Mouse (Mus musculus): Measurements from ENCODE around the gene Il2ra.
A peak's percentile ranks its signal among the peaks of the same experiment; 100 is the strongest.

Il2ra gene

DNA sequence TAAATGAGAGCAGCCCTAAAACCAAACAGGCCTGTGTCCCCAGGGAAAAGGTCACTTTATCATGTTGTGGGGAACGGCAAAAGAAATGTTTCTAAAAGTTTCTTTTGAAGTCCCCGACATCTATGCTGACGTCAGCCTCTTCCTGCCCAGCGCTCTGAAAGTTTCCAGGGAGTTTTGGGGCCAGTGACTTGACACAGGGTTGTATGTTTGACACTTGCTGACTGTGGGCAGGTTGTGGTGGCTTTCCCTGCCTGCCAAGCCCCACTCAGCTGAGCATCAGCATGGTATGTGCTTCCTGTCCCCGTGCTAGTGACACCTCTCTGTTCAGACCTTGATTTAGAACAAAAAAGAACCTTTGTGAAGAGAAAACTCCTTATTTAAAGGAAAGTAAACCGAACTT lies 10.7 kb downstream of the Il2ra start:
- no peak for DNase-seq (ENCODE audit: low spot score)

- no peak for DNase-seq (ENCODE audit: low spot score)
These were observed 11.2 kb downstream of the Il2ra start for GRCm38 (mm10) chr2:11653780-11654179.

- DNase-seq (ENCODE audit: low spot score) = no peak
These were observed 12.7 kb downstream of the Il2ra start for GRCm38 (mm10) chr2:11654990-11655931.

GRCm38 (mm10) chr2:11657581-11657980 lies 15.0 kb downstream of the Il2ra start:
- DNase-seq (ENCODE audit: low spot score) = no peak

DNA sequence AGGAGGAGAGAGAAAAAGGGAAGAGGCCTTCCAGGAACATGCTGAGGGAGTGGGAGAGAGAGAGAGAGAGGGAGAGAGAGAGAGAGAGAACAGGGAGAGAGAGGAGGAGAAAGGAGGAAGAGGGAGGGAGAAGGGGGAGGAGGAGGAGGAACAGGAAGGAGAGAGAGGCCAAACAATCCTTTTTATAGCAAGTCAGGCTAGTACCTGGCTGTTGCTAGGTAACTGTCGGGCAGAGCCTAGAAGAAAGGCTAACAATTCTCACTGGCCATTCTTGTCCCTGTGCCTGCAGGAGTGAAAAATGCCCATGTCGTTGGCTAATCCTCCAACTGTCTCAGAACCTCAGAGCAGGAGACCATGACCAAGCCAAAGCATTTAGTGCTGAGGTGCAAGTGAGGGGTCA lies 16.7 kb downstream of the Il2ra start:
- no peak for DNase-seq (ENCODE audit: low spot score)

- DNase-seq (ENCODE audit: low spot score) = no peak
These were observed 19.7 kb downstream of the Il2ra start for GRCm38 (mm10) chr2:11662143-11662906.

- no peak for DNase-seq (ENCODE audit: low spot score)
These were observed 20.3 kb downstream of the Il2ra start for GRCm38 (mm10) chr2:11662907-11663230.

DNA sequence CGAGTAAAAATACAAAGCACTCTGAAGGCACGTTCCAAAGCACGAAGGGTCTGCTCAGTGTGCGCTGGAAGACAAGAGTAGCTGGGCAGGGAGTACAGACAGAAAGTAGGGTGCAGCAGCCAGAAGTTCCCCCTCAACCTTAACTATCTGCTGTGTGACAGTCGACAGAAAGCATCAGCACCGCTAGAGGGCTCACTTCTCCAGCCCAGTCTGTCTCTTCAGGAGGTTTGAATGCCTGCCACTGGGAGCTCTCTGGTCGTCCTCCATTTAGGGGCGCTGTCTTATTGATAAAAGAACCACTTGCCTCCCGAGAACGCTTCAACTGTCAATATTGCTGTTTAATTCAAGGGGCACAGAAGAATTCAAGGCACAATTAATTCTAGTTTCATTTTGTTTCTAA lies 21.4 kb downstream of the Il2ra start:
- peak; percentile 90 for DNase-seq (ENCODE audit: low spot score)

DNA sequence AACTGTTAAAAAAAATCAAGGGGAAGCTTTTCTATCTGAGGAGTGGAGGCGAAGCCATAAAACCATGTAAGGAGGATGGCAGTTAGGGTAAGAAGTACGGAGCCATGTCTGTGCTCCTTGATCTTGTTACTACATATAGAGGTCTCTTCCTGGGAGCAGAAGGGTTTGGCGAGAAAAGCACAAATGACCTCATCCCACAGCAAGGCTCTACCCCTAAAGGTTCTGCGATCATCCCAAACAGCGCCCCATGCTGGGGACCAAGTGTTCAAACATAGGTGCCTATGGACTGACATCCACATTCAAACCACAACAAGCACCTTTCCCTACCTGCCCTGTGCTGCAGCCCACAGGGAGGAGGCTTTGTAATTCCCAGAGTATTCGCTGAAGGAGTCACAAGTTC lies 21.8 kb downstream of the Il2ra start:
- peak; percentile 43 for DNase-seq (ENCODE audit: low spot score)

GRCm38 (mm10) chr2:11664806-11665205 lies 22.2 kb downstream of the Il2ra start:
- no peak for DNase-seq (ENCODE audit: low spot score)

DNA sequence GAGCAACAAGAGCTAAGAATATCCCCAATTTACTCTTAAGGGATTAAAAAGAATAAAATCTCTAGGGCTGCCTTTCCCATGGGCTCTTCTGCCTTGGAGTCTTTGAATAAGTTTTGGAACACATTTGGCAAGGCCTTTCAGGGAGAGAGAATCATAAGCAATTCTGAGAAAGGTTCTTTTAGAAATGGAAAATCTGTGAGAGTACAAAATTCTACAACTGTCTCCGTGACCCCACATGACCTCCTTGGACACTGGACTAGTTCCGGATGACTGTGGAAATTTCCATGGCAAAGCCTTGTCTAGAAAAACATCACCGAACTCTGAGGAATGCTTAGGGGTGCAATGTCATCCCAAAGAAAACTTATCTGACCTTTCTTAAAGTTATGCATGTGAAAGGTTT lies 22.7 kb downstream of the Il2ra start:
- no peak for DNase-seq (ENCODE audit: low spot score)

GRCm38 (mm10) chr2:11672144-11672543 lies 29.5 kb downstream of the Il2ra start:
- peak; percentile 18 for DNase-seq (ENCODE audit: low spot score)

- DNase-seq (ENCODE audit: low spot score) = no peak
These were observed 37.0 kb downstream of the Il2ra start for GRCm38 (mm10) chr2:11679626-11680025.

DNA sequence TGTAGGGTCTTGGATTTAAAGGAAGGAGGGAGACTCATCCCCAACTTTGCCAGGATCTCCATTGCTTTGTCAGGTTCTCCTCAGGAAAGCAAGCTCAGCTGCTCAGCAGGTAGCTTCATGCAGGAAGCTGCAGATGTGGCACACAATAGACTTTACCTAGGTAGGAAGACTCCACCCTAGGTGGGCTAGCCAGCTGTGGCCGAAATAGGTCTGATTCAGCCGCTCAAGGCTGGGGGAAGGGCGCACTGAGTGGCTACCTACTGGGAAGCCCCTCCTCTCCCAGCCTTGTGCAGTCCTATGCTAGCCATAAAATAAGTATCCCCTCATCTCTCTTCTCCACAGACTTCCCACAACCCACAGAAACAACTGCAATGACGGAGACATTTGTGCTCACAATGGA lies 40.1 kb downstream of the Il2ra start:
- no peak for DNase-seq (ENCODE audit: low spot score)

DNA sequence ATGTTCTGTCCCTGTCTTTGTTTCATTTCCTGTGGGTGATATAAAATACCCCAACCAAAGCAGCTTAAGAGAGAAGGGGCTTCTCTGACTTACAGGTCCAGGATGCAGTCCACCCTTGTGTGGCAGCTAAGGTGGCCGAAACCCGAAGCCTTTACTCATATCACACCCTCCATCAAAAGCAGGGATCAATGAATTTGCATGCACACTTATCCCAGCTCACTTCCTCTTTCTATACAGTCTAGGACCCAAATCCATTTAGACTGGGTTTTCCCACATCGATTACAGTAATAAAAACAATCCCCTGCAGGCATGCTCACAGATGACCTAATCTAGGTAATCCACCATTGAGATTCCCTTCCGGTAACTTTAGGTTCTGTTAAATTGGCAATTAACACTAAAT lies 43.9 kb downstream of the Il2ra start:
- no peak for DNase-seq (ENCODE audit: low spot score)

GRCm38 (mm10) chr2:11687436-11687835 lies 44.8 kb downstream of the Il2ra start:
- DNase-seq (ENCODE audit: low spot score) = peak; percentile 69

DNA sequence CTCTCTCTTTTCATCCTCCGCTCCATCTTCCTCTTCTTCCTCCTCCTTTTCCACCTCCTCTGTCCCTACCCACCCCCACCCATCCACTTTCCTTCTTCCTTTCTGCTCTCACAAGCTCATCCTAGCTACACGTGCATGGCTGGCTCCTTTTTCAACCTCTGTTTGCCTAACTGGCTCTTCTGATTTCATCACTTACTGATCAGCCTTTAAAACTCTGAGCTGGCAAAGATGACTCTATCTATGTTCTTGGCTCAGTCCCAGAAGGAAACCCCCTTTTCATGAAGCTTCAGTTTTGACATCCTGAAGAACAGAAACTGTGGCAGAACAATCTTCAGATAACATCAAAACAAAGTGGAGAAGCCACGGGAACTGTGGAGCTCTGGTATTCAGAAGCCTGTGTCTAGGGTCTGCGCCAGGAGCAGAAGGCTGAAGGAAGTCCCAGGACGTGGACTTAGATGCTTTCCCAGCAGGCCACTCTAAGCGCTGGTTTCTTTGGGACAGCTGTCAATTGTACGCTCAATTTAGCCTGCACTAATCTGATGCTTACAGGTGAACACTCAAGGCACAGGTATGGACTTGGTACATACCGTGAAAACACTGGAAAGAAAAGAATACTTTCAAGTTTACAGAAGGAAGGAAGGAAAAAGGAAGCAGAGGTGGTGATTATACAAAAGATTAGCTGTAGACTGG lies 47.7 kb downstream of the Il2ra start:
- DNase-seq (ENCODE audit: low spot score) = no peak

DNA sequence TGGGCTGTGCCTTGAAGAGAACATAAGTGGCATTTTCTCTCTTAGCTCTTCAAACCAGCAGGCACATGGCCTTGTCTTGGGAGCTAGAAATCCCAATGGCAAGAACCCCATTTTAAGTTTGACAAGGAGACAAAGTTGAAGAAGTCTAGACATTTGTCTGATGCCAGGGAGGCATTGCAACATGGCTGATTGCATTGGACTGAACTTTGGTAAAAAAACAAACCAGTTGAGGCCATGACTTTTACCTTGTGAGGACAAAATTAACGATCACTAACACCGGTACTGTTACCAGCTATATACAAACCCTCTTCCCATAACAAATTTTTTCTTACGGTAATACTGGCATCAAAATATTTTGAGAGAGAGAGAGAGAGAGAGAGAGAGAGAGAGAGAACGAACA lies 50.7 kb downstream of the Il2ra start:
- DNase-seq (ENCODE audit: low spot score) = no peak

GRCm38 (mm10) chr2:11694104-11694503 lies 51.5 kb downstream of the Il2ra start:
- DNase-seq (ENCODE audit: low spot score) = no peak

GRCm38 (mm10) chr2:11695867-11696266 lies 53.3 kb downstream of the Il2ra start:
- DNase-seq (ENCODE audit: low spot score) = no peak

DNA sequence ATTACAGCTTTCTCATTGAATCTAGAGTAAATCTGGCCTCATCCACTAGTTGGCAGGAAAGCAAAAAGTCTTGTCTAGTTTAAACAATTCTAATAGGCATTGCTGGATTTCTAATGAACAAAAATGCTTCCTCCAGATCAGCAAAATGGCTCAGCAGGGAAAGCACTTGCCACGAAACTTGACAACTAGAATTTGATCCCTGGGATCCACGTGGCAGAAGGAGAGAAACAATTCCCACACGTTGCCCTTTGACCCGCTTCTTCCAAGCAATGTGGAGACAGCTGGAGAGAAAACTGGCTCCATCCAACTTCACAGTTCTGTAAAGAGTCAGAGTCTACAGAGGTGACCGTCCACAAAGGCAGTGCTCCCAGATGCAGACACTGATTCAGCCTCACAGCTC lies 56.4 kb downstream of the Il2ra start:
- DNase-seq (ENCODE audit: low spot score) = no peak

- DNase-seq (ENCODE audit: low spot score) = no peak
These were observed 57.3 kb downstream of the Il2ra start for GRCm38 (mm10) chr2:11699905-11700304.

All from retina, embryonic 14.5 days (tissue).